Comparison of ENCODE assay signal across 21 mouse cellular contexts in genomic region chr1:51688224-51688545, GRCm38 (mm10).
DNase-seq lines count a peak whose midpoint lies in the region; ATAC-seq and TF ChIP-seq lines count a peak whose summit lies in the region.
"Had no signal": no experiment of that assay in that cellular context is flagged by ENCODE, and none has a peak within 500 bp of the region (broad histone marks: within the 10 kb centered on the region; RNA-seq: fewer than 3 reads in every experiment).

No protein-coding gene starts in this region.

- no peak overlapping the region for H3K9ac ChIP-seq in hindbrain, embryonic 12.5 days
- H3K9ac ChIP-seq in forebrain, embryonic 12.5 days = no peak overlapping the region
- H3K9ac ChIP-seq in forebrain, postnatal 0 days = no peak overlapping the region
- H3K9ac ChIP-seq in midbrain, embryonic 16.5 days (ENCODE audit: low read depth, low read length) = no peak overlapping the region
- H3K9ac ChIP-seq: intestine, embryonic 15.5 days; liver, postnatal 0 days had no signal

- DNase-seq in hindbrain, embryonic 10.5 days (ENCODE audit: low spot score) = no peak
- no peak for DNase-seq in forebrain, postnatal 0 days
- DNase-seq in left cerebral cortex, adult 8-10 months (ENCODE audit: low spot score in 2 of 2) = no peak
- no peak for DNase-seq in embryo, embryonic 10.5 days (ENCODE audit: low spot score)
- DNase-seq: adrenal gland, postnatal 10 days; cerebellum, adult 9-11 months; gastrocnemius, postnatal 10 days; heart, adult 2 months; heart, postnatal 36 days; kidney, adult 9 months; kidney, postnatal 25 days; liver, postnatal 0 days; lung, postnatal 10 days; thymus, postnatal 14 days had no signal

- 0 out of 2 replicates have a peak overlapping the region, but pooled peaks have one; percentile 11 for H3K4me2 ChIP-seq in hindbrain, embryonic 12.5 days (replicated peaks)
- peak overlapping the region; percentile 19; the same call in 1 of the 2 replicates for H3K4me2 ChIP-seq in forebrain, embryonic 12.5 days
- H3K4me2 ChIP-seq in forebrain, postnatal 0 days (ENCODE audit: low read depth) = no peak overlapping the region
- peak overlapping the region; percentile 27 for H3K4me2 ChIP-seq in midbrain, embryonic 16.5 days (ENCODE audit: low read length)
- H3K4me2 ChIP-seq: intestine, embryonic 15.5 days had no signal

- no peak overlapping the region for H3K27ac ChIP-seq in hindbrain, embryonic 12.5 days
- H3K27ac ChIP-seq in hindbrain, embryonic 10.5 days = no peak overlapping the region; the same call in 1 of the 2 replicates
- no peak overlapping the region for H3K27ac ChIP-seq in forebrain, embryonic 12.5 days
- H3K27ac ChIP-seq in forebrain, postnatal 0 days (ENCODE audit: low read depth, low read length) = peak overlapping the region; percentile 82
- peak overlapping the region; percentile 93 for H3K27ac ChIP-seq in midbrain, embryonic 16.5 days (ENCODE audit: low read length)
- H3K27ac ChIP-seq: heart, adult 2 months; intestine, embryonic 15.5 days had no signal

- ATAC-seq in hindbrain, embryonic 12.5 days (ENCODE audit: low FRiP score) = no peak; the same call in 1 of the 2 replicates
- no peak; the same call in 1 of the 2 replicates for ATAC-seq in forebrain, embryonic 12.5 days (ENCODE audit: low FRiP score)
- ATAC-seq in forebrain, postnatal 0 days = peak; percentile 34
- peak; percentile 65; the same call in 1 of the 2 replicates for ATAC-seq in midbrain, embryonic 16.5 days
- ATAC-seq: activated CD4-positive, CD25-positive, alpha-beta regulatory T cell, adult 4 months; liver, postnatal 0 days had no signal

- no peak for TF ChIP-seq CTCF in forebrain, postnatal 0 days (IDR thresholded peaks at IDR 0.05; ENCODE audit: low read depth)

- no peaks in the 10 kb centered on the region for H3K27me3 ChIP-seq in hindbrain, embryonic 12.5 days
- H3K27me3 ChIP-seq in hindbrain, embryonic 10.5 days (ENCODE audit: insufficient read depth, poor library complexity, severe bottlenecking) = 0 out of 2 replicates have a peak, but pooled peaks cover 5% of the 10 kb centered on the region
- no peaks in the 10 kb centered on the region for H3K27me3 ChIP-seq in forebrain, embryonic 12.5 days
- no peaks in the 10 kb centered on the region for H3K27me3 ChIP-seq in forebrain, postnatal 0 days (ENCODE audit: insufficient read depth, low read length)
- no peaks in the 10 kb centered on the region for H3K27me3 ChIP-seq in midbrain, embryonic 16.5 days (ENCODE audit: control insufficient read depth, insufficient read depth, low read depth, low read length)
- H3K27me3 ChIP-seq: intestine, embryonic 15.5 days; megakaryocyte, embryonic 14.5 days had no signal

- no peaks in the 10 kb centered on the region for H3K9me3 ChIP-seq in hindbrain, embryonic 12.5 days (replicated peaks)
- H3K9me3 ChIP-seq in hindbrain, embryonic 10.5 days = no peaks in the 10 kb centered on the region
- no peaks in the 10 kb centered on the region for H3K9me3 ChIP-seq in forebrain, embryonic 12.5 days
- no peaks in the 10 kb centered on the region for H3K9me3 ChIP-seq in forebrain, postnatal 0 days (ENCODE audit: low read length)
- no peaks in the 10 kb centered on the region for H3K9me3 ChIP-seq in midbrain, embryonic 16.5 days (replicated peaks; ENCODE audit: control insufficient read depth, low read length, poor library complexity, severe bottlenecking)
- H3K9me3 ChIP-seq: G1E; intestine, embryonic 15.5 days had no signal

- WGBS in hindbrain, embryonic 12.5 days = 35% methylated on average over 1 of the region's 1 CpGs
- 40% methylated on average over 1 of the region's 1 CpGs for WGBS in hindbrain, embryonic 10.5 days
- 13% methylated on average over 1 of the region's 1 CpGs for WGBS in forebrain, embryonic 12.5 days
- WGBS in forebrain, postnatal 0 days = 12% methylated on average over 1 of the region's 1 CpGs
- 18% methylated on average over 1 of the region's 1 CpGs for WGBS in midbrain, embryonic 16.5 days

- H3K4me3 ChIP-seq in hindbrain, embryonic 12.5 days = no peak overlapping the region
- H3K4me3 ChIP-seq in hindbrain, embryonic 10.5 days = no peak overlapping the region
- H3K4me3 ChIP-seq in forebrain, embryonic 12.5 days (replicated peaks) = no peak overlapping the region
- H3K4me3 ChIP-seq in forebrain, postnatal 0 days (ENCODE audit: low read depth, low read length) = no peak overlapping the region
- H3K4me3 ChIP-seq in midbrain, embryonic 16.5 days (ENCODE audit: low read depth, low read length) = no peak overlapping the region
- H3K4me3 ChIP-seq: heart, adult 2 months; intestine, embryonic 15.5 days; megakaryocyte, embryonic 14.5 days had no signal

- H3K36me3 ChIP-seq in hindbrain, embryonic 12.5 days = no peaks in the 10 kb centered on the region
- H3K36me3 ChIP-seq in hindbrain, embryonic 10.5 days = no peaks in the 10 kb centered on the region
- no peaks in the 10 kb centered on the region for H3K36me3 ChIP-seq in forebrain, embryonic 12.5 days (replicated peaks)
- H3K36me3 ChIP-seq in forebrain, postnatal 0 days (ENCODE audit: insufficient read depth) = no peaks in the 10 kb centered on the region
- no peaks in the 10 kb centered on the region for H3K36me3 ChIP-seq in midbrain, embryonic 16.5 days (ENCODE audit: control insufficient read depth, insufficient read depth, low read length)
- H3K36me3 ChIP-seq: G1E; intestine, embryonic 15.5 days had no signal

- H3K4me1 ChIP-seq in hindbrain, embryonic 12.5 days = peaks cover 8% of the 10 kb centered on the region
- H3K4me1 ChIP-seq in hindbrain, embryonic 10.5 days (replicated peaks) = peaks cover 10% of the 10 kb centered on the region
- H3K4me1 ChIP-seq in forebrain, embryonic 12.5 days = peaks cover 13% of the 10 kb centered on the region
- peaks cover 3% of the 10 kb centered on the region; the same call in 1 of the 2 replicates for H3K4me1 ChIP-seq in forebrain, postnatal 0 days (ENCODE audit: insufficient read depth)
- peaks cover 14% of the 10 kb centered on the region for H3K4me1 ChIP-seq in midbrain, embryonic 16.5 days (ENCODE audit: control insufficient read depth, insufficient read depth, low read length)
- H3K4me1 ChIP-seq: intestine, embryonic 15.5 days; megakaryocyte, embryonic 14.5 days had no signal

Comparison
In these comparisons a context has a peak if more than half of its experiments do, and no peak if none do; other contexts are left out.
1. ATAC-seq: peak in forebrain, postnatal 0 days (single experiment) and midbrain, embryonic 16.5 days (single experiment); none in hindbrain, embryonic 12.5 days (single experiment) and forebrain, embryonic 12.5 days (single experiment).
2. H3K27ac ChIP-seq: peak in forebrain, postnatal 0 days (single experiment) and midbrain, embryonic 16.5 days (single experiment); none in hindbrain, embryonic 12.5 days (single experiment), hindbrain, embryonic 10.5 days (single experiment) and forebrain, embryonic 12.5 days (single experiment).